Mouse (Mus musculus): ENCODE measurements around the gene Slco3a1.

DNA sequence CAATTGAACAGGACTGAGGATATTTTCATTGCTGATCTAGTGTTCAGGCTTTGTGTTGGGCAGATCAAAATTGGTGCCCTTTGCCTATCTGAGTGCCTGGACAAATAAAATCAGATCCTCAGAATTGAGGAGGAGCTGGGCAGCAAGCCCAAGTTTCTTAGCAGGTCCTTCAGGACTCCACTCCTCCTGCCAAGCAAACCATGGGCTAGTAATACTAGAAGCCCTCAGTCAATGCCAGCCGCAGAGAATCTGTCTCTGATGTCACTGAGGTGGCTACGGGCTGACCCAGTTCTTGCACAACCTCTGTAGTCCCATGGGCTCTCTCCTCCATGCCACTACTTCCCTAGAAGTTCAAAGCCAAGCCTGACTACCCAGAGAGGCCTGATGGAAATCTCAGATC, 302.5 kb downstream of the Slco3a1 start:
- TF ChIP-seq CTCF (IDR thresholded peaks at IDR 0.05; ENCODE audit: borderline replicate concordance, insufficient read depth, low read length) (no peak), POLR2A (IDR thresholded peaks at IDR 0.05; ENCODE audit: low read depth, low read length) (no peak)
